Mouse (Mus musculus): ENCODE measurements around the gene Fam50b.

Gene Fam50b

GRCm38 (mm10) chr13:34734686-34735085 lies at the start of gene Fam50b:
Fam50b (plus strand) TSS chr13:34734850.
- no peak for DNase-seq (ENCODE audit: low read depth in 1 of 2, low spot score in 2 of 2)

GRCm38 (mm10) chr13:34685008-34685765 lies 49.5 kb upstream of the Fam50b start:
- DNase-seq (ENCODE audit: low read depth in 1 of 2, low spot score in 2 of 2), result no peak

- peak in 1 of 2 experiments; percentile 2 for DNase-seq (ENCODE audit: low read depth in 1 of 2, low spot score in 2 of 2)
Measured at GRCm38 (mm10) chr13:34691049-34691448, 43.6 kb upstream of the Fam50b start.

- no peak for DNase-seq (ENCODE audit: low read depth in 1 of 2, low spot score in 2 of 2)
Measured at GRCm38 (mm10) chr13:34693111-34693510, 41.5 kb upstream of the Fam50b start.

GRCm38 (mm10) chr13:34696734-34697332 lies 37.8 kb upstream of the Fam50b start:
- no peak for DNase-seq (ENCODE audit: low read depth in 1 of 2, low spot score in 2 of 2)

GRCm38 (mm10) chr13:34700091-34700490 lies 34.6 kb upstream of the Fam50b start:
- no peak for DNase-seq (ENCODE audit: low read depth in 1 of 2, low spot score in 2 of 2)

GRCm38 (mm10) chr13:34700630-34701029 lies 34.0 kb upstream of the Fam50b start:
- no peak for DNase-seq (ENCODE audit: low read depth in 1 of 2, low spot score in 2 of 2)

GRCm38 (mm10) chr13:34703301-34703700 lies 31.3 kb upstream of the Fam50b start:
- no peak for DNase-seq (ENCODE audit: low read depth in 1 of 2, low spot score in 2 of 2)

- DNase-seq (ENCODE audit: low read depth in 1 of 2, low spot score in 2 of 2), result no peak
Measured at GRCm38 (mm10) chr13:34703795-34704194, 30.9 kb upstream of the Fam50b start.

GRCm38 (mm10) chr13:34704835-34705234 lies 29.8 kb upstream of the Fam50b start:
- DNase-seq (ENCODE audit: low read depth in 1 of 2, low spot score in 2 of 2), result no peak

GRCm38 (mm10) chr13:34708955-34709354 lies 25.7 kb upstream of the Fam50b start:
- no peak for DNase-seq (ENCODE audit: low read depth in 1 of 2, low spot score in 2 of 2)

GRCm38 (mm10) chr13:34709566-34709965 lies 25.1 kb upstream of the Fam50b start:
- DNase-seq (ENCODE audit: low read depth in 1 of 2, low spot score in 2 of 2), result no peak

GRCm38 (mm10) chr13:34711410-34711809 lies 23.2 kb upstream of the Fam50b start:
- DNase-seq (ENCODE audit: low read depth in 1 of 2, low spot score in 2 of 2), result no peak

GRCm38 (mm10) chr13:34712881-34713280 lies 21.8 kb upstream of the Fam50b start:
- DNase-seq (ENCODE audit: low read depth in 1 of 2, low spot score in 2 of 2), result no peak

GRCm38 (mm10) chr13:34715437-34715838 lies 19.2 kb upstream of the Fam50b start:
- DNase-seq (ENCODE audit: low read depth in 1 of 2, low spot score in 2 of 2), result no peak

- DNase-seq (ENCODE audit: low read depth in 1 of 2, low spot score in 2 of 2), result no peak
Measured at GRCm38 (mm10) chr13:34724831-34725592, 9.6 kb upstream of the Fam50b start.

GRCm38 (mm10) chr13:34725800-34726476 lies 8.7 kb upstream of the Fam50b start:
- no peak for DNase-seq (ENCODE audit: low read depth in 1 of 2, low spot score in 2 of 2)

GRCm38 (mm10) chr13:34726477-34726805 lies 8.2 kb upstream of the Fam50b start:
- no peak for DNase-seq (ENCODE audit: low read depth in 1 of 2, low spot score in 2 of 2)

GRCm38 (mm10) chr13:34727060-34727459 lies 7.6 kb upstream of the Fam50b start:
- DNase-seq (ENCODE audit: low read depth in 1 of 2, low spot score in 2 of 2), result no peak

- DNase-seq (ENCODE audit: low read depth in 1 of 2, low spot score in 2 of 2), result no peak
Measured at GRCm38 (mm10) chr13:34731551-34731950, 3.1 kb upstream of the Fam50b start.

- DNase-seq (ENCODE audit: low read depth in 1 of 2, low spot score in 2 of 2), result no peak
Measured at GRCm38 (mm10) chr13:34733780-34734179, 870 bp upstream of the Fam50b start.

All from monocyte, adult 2 months (primary cell).